Mouse (Mus musculus) limb, embryonic 11.5 days (tissue): ENCODE measurements around the gene Cog7. TPM values are rescaled to one million over a fixed set of nuclear protein-coding genes. Genes with fewer than 3 reads are reported as not detected.

ENCODE experiments used
- ATAC-seq: fragments of 200-750 bp; cut with Nextera tagmentation; 2 replicates; pipeline ENCODE4 v1.8.0; 2017; ENCODE audit warnings: low read depth; ENCODE audit not compliant: insufficient number of reproducible peaks, low FRiP score, low TSS enrichment
- DNase-seq: peaks from one replicate; pipeline ENCODE4 v3.0.0-alpha.2; 2015; ENCODE audit warnings: low spot score
- H3K27ac ChIP-seq: fragments of 300-500 bp; sonication (generic); replicated peaks from 2 replicates; pipeline ENCODE4 v1.5.1; 2014; ENCODE audit warnings: low read depth, mild to moderate bottlenecking, low read length
- H3K27me3 ChIP-seq: fragments of 300-500 bp; sonication (generic); 2 replicates; pipeline ENCODE4 v1.6.1; 2014; ENCODE audit warnings: mild to moderate bottlenecking, low read length, mixed read lengths; ENCODE audit not compliant: control insufficient read depth, insufficient read depth
- H3K36me3 ChIP-seq: fragments of 300-500 bp; sonication (generic); 2 replicates; pipeline ENCODE4 v1.6.1; 2014; ENCODE audit warnings: mild to moderate bottlenecking, low read length, moderate library complexity, mixed read lengths; ENCODE audit not compliant: control insufficient read depth, insufficient read depth
- H3K4me1 ChIP-seq: fragments of 300-500 bp; sonication (generic); 2 replicates; pipeline ENCODE4 v1.6.1; 2014; ENCODE audit warnings: low read length, mixed read lengths; ENCODE audit not compliant: control insufficient read depth, insufficient read depth
- H3K4me2 ChIP-seq: fragments of 300-500 bp; sonication (generic); 2 replicates; pipeline ENCODE4 v1.6.1; 2014; ENCODE audit warnings: low read depth, mild to moderate bottlenecking, moderate library complexity; ENCODE audit not compliant: severe bottlenecking
- H3K4me3 ChIP-seq: fragments of 300-500 bp; sonication (generic); 2 replicates; pipeline ENCODE4 v1.5.1; 2014; ENCODE audit warnings: low read depth, low read length
- H3K9ac ChIP-seq: fragments of 300-500 bp; sonication (generic); 2 replicates; pipeline ENCODE4 v1.6.1; 2014; ENCODE audit warnings: mild to moderate bottlenecking, low read length
- H3K9me3 ChIP-seq: fragments of 300-500 bp; sonication (generic); 2 replicates; pipeline ENCODE4 v1.6.1; 2016; ENCODE audit warnings: low read length; ENCODE audit not compliant: control insufficient read depth
- WGBS: fragments of 180-500 bp; shearing (Covaris S2); extraction: QIAGEN DNeasy Blood & Tissue Kit; methylation state at CpG from one replicate; pipeline ENCODE4 v1.1.7; 2014; 5-methylcytosine and 5-hydroxymethylcytosine counted together
- polyA plus RNA-seq: library from polyadenylated mRNA; unstranded; fragments of >200 nt; fragmentation: Nextera tagmentation; extraction: Ambion mirVana; gene quantifications from 2 replicates; pipeline ENCODE4 v1.2.1, GENCODE M21; 2014

Cog7 gene
- polyA plus RNA-seq, 1 experiment from 2014 or later = 20.8 TPM

DNA sequence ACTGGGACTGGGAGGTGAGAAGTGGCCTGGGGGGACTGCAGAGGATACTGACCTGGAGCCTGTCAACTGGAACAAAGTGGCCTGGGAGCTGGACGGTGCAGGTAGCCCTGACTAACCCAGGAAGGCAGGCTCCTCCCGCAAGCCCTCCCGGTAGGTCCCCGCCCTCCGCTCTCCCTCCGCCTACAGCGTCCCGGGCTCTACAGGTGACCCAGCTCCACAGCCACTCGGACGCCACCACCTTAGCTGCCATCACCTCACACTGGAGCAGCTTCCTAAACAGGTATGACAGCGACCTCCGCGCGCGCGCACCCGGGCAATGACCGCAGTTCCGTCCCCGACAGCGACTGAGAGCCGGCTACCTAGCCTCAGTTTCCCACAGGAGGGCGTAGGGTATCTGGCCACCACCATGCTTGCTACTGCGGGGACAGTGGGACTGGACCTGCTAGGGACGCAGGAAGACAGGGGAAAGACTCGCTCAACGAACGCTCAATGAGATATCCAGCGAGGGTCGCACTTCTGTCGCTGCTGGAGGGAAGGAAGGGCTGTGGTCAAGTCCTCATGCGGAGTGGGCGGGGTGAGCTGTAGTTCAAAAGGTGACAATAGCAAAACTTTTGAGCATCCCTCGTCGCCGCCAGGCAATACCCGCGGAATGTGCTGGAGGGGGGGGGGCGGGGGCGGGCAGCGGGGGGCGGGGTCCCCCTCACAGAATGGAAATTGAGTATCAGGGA, 116.5 kb downstream of the Cog7 start, which contains the start of gene Scnn1b:
Scnn1b (plus strand) TSS at position 181 of the 728 bp plus-strand sequence.
- 2% methylated on average over 38 of the region's 42 CpGs for whole genome bisulfite sequencing

DNA sequence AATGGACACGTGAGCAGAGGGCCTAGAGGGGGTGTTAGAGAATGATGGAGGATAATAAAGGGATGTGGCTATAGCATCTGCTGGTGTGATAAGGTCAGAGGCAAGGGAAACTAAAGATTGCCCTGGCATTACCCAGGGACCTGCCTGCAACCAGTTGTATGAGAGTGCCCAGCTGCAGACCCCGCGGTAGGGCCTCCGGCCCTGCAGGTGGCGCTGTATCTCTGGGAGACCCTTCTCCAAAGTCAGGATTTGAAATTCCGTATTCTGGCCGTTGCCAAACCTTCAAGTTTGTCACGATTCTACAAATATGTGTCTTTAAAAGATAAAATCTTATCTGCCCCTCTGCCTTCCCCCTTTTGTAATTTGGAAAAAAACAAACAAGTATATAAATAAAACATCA, 122.6 kb downstream of the Cog7 start:
- no peak overlapping the region for H3K27ac ChIP-seq
- no peaks in the 10 kb centered on the region for H3K36me3 ChIP-seq
- DNase-seq (no peak), ATAC-seq (no peak)
- no peaks in the 10 kb centered on the region for H3K4me1 ChIP-seq
- H3K9me3 ChIP-seq = no peaks in the 10 kb centered on the region
- H3K9ac ChIP-seq = no peak overlapping the region
- peaks cover 2% of the 10 kb centered on the region; the same call in 1 of the 2 replicates for H3K27me3 ChIP-seq
- WGBS = 82% methylated on average over 8 of the region's 8 CpGs
- no peak overlapping the region for H3K4me2 ChIP-seq
- no peak overlapping the region for H3K4me3 ChIP-seq

More for the DNA sequence above, 116.5 kb downstream of the Cog7 start, which contains the start of gene Scnn1b:
- H3K4me1 ChIP-seq = no peaks in the 10 kb centered on the region
- DNase-seq (no peak), ATAC-seq (no peak)
- H3K9ac ChIP-seq = peak within 1 kb of the TSS; percentile 12; the same call in 1 of the 2 replicates
- H3K9me3 ChIP-seq = no peaks in the 10 kb centered on the region
- peak within 1 kb of the TSS; percentile 43 for H3K4me2 ChIP-seq
- no peaks in the 10 kb centered on the region for H3K36me3 ChIP-seq
- peak within 1 kb of the TSS; percentile 21 for H3K4me3 ChIP-seq
- peaks cover 22% of the 10 kb centered on the region for H3K27me3 ChIP-seq
- no peak within 1 kb of the TSS for H3K27ac ChIP-seq

DNA sequence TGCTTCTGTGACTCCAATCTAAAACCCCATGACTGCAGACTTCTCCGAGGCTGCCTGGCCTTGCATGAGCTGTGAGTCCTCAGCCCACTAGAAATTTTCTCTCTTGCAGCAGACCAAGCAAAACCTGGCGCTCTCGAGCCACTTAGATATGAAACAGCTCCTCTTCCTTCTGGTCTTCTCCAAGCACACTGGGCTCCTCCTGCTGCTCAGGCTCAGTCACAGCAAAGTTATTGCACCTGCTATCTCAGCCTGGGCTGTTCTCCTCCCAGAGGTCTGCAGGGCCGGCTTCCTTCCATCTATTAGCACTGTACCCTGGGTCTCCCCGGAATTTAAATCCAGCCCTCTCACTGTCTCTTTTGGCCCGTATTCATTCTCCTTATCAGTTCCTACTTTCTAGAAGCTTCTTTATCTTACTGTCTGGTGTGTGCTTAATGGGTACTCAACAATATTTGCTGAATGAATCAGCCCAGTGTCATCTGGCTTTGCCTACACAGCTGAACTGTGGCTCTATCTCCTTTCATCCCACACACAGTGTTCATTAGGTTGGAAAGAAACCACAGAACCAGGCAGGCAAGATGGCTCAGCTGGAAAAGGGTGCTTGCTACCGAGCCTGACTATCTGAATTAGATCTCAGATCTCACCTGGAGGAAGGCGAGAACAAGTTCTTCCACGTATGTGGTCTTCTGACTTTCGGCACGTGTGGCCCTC, 124.2 kb downstream of the Cog7 start:
- no peak for DNase-seq
- no peak overlapping the region for H3K4me2 ChIP-seq
- no peak overlapping the region for H3K9ac ChIP-seq
- no peak overlapping the region for H3K27ac ChIP-seq
- no peak overlapping the region for H3K4me3 ChIP-seq
- no peak for ATAC-seq
- no peaks in the 10 kb centered on the region for H3K4me1 ChIP-seq
- no peaks in the 10 kb centered on the region for H3K9me3 ChIP-seq
- no peaks in the 10 kb centered on the region for H3K36me3 ChIP-seq
- WGBS = 93% methylated on average over 11 of the region's 11 CpGs
- H3K27me3 ChIP-seq = no peaks in the 10 kb centered on the region

DNA sequence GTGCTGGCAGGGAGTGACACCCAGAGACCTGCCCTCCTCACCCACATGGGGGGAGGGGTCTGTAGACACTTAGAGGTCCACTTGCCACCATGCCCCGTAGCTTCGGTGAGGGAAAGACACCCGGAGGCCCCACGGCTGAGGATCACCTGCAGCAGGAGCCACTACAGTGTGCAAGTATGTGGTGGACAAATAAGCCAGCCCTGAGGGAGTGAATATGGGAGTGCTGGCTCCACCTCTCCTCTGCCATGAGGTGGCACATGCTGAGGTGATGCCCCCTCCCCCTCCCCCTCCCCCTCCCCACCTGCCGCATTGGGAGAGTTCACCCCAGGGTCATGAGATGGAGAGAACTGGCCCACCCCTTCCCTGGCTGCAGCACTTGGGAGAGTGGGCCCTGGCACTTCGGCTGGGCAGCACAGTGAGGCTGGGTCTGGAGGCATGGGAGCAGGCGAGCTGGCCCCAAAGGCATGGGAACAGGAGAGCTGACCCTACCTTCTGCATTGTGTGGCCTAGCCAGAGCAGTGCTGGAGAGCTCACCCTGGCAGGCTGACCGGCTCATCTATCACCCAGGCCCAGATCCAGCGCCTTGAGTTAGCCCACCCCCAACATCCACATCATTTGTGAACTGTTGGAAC, 132.9 kb downstream of the Cog7 start:
- Histone ChIP-seq H3K9ac (no peak overlapping the region), H3K27ac (no peak overlapping the region), H3K4me3 (no peak overlapping the region), H3K36me3 (no peaks in the 10 kb centered on the region), H3K27me3 (no peaks in the 10 kb centered on the region), H3K9me3 (no peaks in the 10 kb centered on the region), H3K4me2 (no peak overlapping the region), H3K4me1 (no peaks in the 10 kb centered on the region)
- 75% methylated on average over 9 of the region's 9 CpGs for WGBS
- ATAC-seq = no peak; the same call in 1 of the 2 replicates
- DNase-seq = no peak

DNA sequence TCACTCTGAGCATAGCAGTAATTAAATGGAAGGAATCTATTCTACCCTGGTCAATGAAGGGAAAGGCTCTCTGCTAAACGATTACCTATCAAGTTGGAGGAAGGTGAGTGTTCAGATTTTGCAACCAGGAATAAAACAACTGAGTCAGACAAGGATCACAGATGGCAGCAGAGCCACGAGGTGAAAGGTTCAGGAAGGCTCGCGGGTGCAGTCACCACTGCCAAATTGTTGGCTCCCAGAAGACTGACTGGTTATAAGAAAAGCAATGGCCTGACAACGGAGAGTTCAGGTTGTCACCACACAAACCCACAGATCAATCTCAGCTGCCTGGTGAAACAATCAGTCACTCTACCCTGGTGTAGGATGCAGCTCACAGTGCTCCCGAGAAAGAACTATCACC, 135.5 kb downstream of the Cog7 start:
- H3K4me1 ChIP-seq = no peaks in the 10 kb centered on the region
- no peak overlapping the region for H3K9ac ChIP-seq
- H3K27ac ChIP-seq = no peak overlapping the region
- no peak overlapping the region for H3K4me3 ChIP-seq
- DNase-seq (no peak), ATAC-seq (no peak)
- no peaks in the 10 kb centered on the region for H3K27me3 ChIP-seq
- WGBS = 73% methylated on average over 6 of the region's 6 CpGs
- no peak overlapping the region for H3K4me2 ChIP-seq
- no peaks in the 10 kb centered on the region for H3K9me3 ChIP-seq
- H3K36me3 ChIP-seq = no peaks in the 10 kb centered on the region

DNA sequence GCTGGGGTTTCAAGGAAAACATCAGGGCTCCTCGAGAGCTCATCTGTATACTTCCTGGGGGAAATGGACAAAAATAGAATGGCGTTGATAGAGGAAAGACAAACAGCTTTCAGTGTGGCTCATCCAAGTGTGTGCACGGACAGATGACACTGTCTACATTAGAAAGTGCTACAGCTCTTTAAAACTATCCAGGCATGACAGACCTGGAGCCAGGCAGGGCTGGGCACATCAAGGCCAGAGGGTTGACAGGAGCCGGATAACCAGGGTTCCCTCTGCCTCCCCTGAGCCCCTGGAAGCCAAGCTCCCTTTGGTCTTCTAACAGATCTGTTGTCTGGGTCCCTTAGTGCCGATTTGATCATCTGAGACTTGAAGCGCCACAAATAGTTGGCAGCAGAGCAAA, 139.3 kb downstream of the Cog7 start:
- Histone ChIP-seq H3K36me3 (no peaks in the 10 kb centered on the region), H3K4me1 (no peaks in the 10 kb centered on the region), H3K4me2 (no peak overlapping the region), H3K9ac (no peak overlapping the region), H3K4me3 (no peak overlapping the region), H3K9me3 (no peaks in the 10 kb centered on the region), H3K27me3 (no peaks in the 10 kb centered on the region), H3K27ac (no peak overlapping the region)
- WGBS = 84% methylated on average over 6 of the region's 6 CpGs
- ATAC-seq (no peak), DNase-seq (no peak)

DNA sequence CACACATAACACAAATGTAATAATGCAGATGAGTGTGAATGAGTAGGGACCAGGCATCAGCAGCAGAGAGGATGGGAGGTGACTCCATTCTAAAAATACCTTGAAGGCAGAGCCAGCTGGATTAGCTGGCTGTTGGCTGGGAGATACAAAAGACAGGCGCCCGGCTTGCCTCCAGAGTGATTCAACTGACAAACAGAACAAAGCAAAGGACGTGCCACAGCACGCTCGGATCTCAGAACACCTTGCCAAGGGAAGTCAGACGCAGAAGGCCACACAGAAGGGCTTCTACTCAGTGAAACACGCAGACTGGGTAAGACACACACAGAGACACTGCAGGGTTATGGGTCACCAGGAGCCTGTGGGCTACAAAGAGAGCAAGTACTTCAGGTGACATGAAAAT, 140.7 kb downstream of the Cog7 start:
- no peaks in the 10 kb centered on the region for H3K27me3 ChIP-seq
- no peak overlapping the region for H3K27ac ChIP-seq
- H3K4me2 ChIP-seq = no peak overlapping the region
- no peaks in the 10 kb centered on the region for H3K4me1 ChIP-seq
- DNase-seq (no peak), ATAC-seq (no peak)
- H3K9me3 ChIP-seq = no peaks in the 10 kb centered on the region
- 77% methylated on average over 7 of the region's 7 CpGs for WGBS
- H3K36me3 ChIP-seq = no peaks in the 10 kb centered on the region
- H3K9ac ChIP-seq = no peak overlapping the region
- H3K4me3 ChIP-seq = no peak overlapping the region

DNA sequence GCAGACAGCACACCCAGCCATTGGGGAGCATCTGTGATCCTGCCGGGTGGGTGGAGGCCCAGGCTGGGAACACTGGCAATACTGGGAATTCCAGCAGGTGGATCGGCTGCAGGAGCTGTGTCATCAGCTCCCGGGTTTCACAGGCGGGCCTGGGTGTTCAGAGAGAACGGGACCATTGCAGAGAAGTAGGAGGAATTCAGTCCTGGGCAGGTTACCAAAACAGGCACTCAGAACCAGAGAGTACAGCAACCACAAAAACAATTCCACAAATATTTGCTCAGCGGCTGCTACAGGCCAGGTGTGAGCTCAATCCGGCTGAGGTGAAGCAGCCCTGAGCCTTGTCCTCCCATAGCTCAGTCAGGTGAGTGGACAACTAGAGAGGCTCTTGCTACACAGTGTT, 144.7 kb downstream of the Cog7 start:
- no peak overlapping the region for H3K4me2 ChIP-seq
- H3K9me3 ChIP-seq = no peaks in the 10 kb centered on the region
- no peak overlapping the region for H3K4me3 ChIP-seq
- ATAC-seq = no peak
- H3K36me3 ChIP-seq = no peaks in the 10 kb centered on the region
- H3K4me1 ChIP-seq = no peaks in the 10 kb centered on the region
- WGBS = 88% methylated on average over 7 of the region's 7 CpGs
- no peak overlapping the region for H3K9ac ChIP-seq
- H3K27me3 ChIP-seq = no peaks in the 10 kb centered on the region
- H3K27ac ChIP-seq = no peak overlapping the region
- DNase-seq = no peak
